Mouse (Mus musculus) heart, embryonic 16.5 days (tissue): ENCODE measurements around the gene 5330417C22Rik. TPM values are rescaled to one million over a fixed set of nuclear protein-coding genes. Genes with fewer than 3 reads are reported as not detected.
"Not testable (repeated sequence)": the region's sequence is repeated elsewhere in the genome, so short reads cannot be mapped to it uniquely, and the experiment has no call there.

Experiments
- ATAC-seq: fragments of 200-750 bp; cut with Nextera tagmentation; replicated peaks from 2 replicates; pipeline ENCODE4 v1.8.0; 2017; ENCODE audit warnings: moderate number of reproducible peaks; ENCODE audit not compliant: insufficient read depth, low FRiP score; ENCODE audit errors: extremely low read depth
- H3K27ac ChIP-seq: fragments of 300-500 bp; sonication (generic); 2 replicates; pipeline ENCODE4 v1.5.1; 2014; ENCODE audit warnings: mild to moderate bottlenecking, low read length, control low read depth, moderate library complexity
- H3K27me3 ChIP-seq: fragments of 300-500 bp; sonication (generic); 2 replicates; pipeline ENCODE4 v1.6.1; 2014; ENCODE audit warnings: low read length, mixed read lengths; ENCODE audit not compliant: control insufficient read depth, insufficient read depth
- H3K36me3 ChIP-seq: fragments of 300-500 bp; sonication (generic); 2 replicates; pipeline ENCODE4 v1.6.1; 2014; ENCODE audit not compliant: control insufficient read depth, insufficient read depth
- H3K4me1 ChIP-seq: fragments of 300-500 bp; sonication (generic); 2 replicates; pipeline ENCODE4 v1.6.1; 2014; ENCODE audit warnings: low read length, mixed read lengths; ENCODE audit not compliant: control insufficient read depth, insufficient read depth
- H3K4me2 ChIP-seq: fragments of 300-500 bp; sonication (generic); 2 replicates; pipeline ENCODE4 v1.6.1; 2014; ENCODE audit warnings: low read depth, mild to moderate bottlenecking, control low read depth, low read length
- H3K4me3 ChIP-seq: fragments of 300-500 bp; sonication (generic); 2 replicates; pipeline ENCODE4 v1.5.1; 2014; ENCODE audit warnings: mild to moderate bottlenecking, control low read depth, low read length
- H3K9ac ChIP-seq: fragments of 300-500 bp; sonication (generic); 2 replicates; pipeline ENCODE4 v1.6.1; 2014; ENCODE audit warnings: low read length, control low read depth
- H3K9me3 ChIP-seq: fragments of 300-500 bp; sonication (generic); replicated peaks from 2 replicates; pipeline ENCODE4 v1.6.1; 2016; ENCODE audit warnings: low read length; ENCODE audit not compliant: control insufficient read depth
- WGBS: fragments of 180-500 bp; shearing (Covaris S2); extraction: QIAGEN DNeasy Blood & Tissue Kit; methylation state at CpG from one replicate; pipeline ENCODE4 v1.1.7; 2014; 5-methylcytosine and 5-hydroxymethylcytosine counted together
- polyA plus RNA-seq: library from polyadenylated mRNA; unstranded; fragments of >200 nt; fragmentation: Nextera tagmentation; extraction: Ambion mirVana; gene quantifications from 2 replicates; pipeline ENCODE4 v1.2.1, GENCODE M21; 2015

The 5330417C22Rik gene
- polyA plus RNA-seq, 1 experiment from 2014 or later = 1.9 TPM

GRCm38 (mm10) chr3:108510156-108510555, 26.2 kb downstream of the 5330417C22Rik start:
- WGBS = 43% methylated on average over 1 of the region's 2 CpGs

GRCm38 (mm10) chr3:108508745-108509474, 27.4 kb downstream of the 5330417C22Rik start:
- H3K9ac ChIP-seq = no peak overlapping the region
- no peaks in the 10 kb centered on the region for H3K27me3 ChIP-seq
- 67% methylated on average over 4 of the region's 4 CpGs for WGBS
- H3K9me3 ChIP-seq = no peaks in the 10 kb centered on the region
- no peaks in the 10 kb centered on the region for H3K36me3 ChIP-seq
- 0 out of 2 replicates have a peak, but pooled peaks cover 2% of the 10 kb centered on the region for H3K4me1 ChIP-seq
- ATAC-seq = no peak
- no peak overlapping the region for H3K4me3 ChIP-seq
- H3K4me2 ChIP-seq = no peak overlapping the region
- H3K27ac ChIP-seq = no peak overlapping the region

More at GRCm38 (mm10) chr3:108510156-108510555, 26.2 kb downstream of the 5330417C22Rik start:
- 0 out of 2 replicates have a peak, but pooled peaks cover 2% of the 10 kb centered on the region for H3K4me1 ChIP-seq
- H3K4me3 ChIP-seq = no peak overlapping the region
- H3K27ac ChIP-seq = no peak overlapping the region
- H3K9ac ChIP-seq = no peak overlapping the region
- H3K27me3 ChIP-seq = no peaks in the 10 kb centered on the region
- ATAC-seq = no peak
- no peaks in the 10 kb centered on the region for H3K36me3 ChIP-seq
- H3K9me3 ChIP-seq = no peaks in the 10 kb centered on the region
- H3K4me2 ChIP-seq = no peak overlapping the region

- 69% methylated on average over 4 of the region's 4 CpGs for WGBS
- H3K4me2 ChIP-seq = no peak overlapping the region
- H3K27ac ChIP-seq = no peak overlapping the region
- no peaks in the 10 kb centered on the region for H3K9me3 ChIP-seq
- H3K4me1 ChIP-seq = no peaks in the 10 kb centered on the region
- no peak overlapping the region for H3K9ac ChIP-seq
- H3K36me3 ChIP-seq = no peaks in the 10 kb centered on the region
- ATAC-seq = no peak
- no peaks in the 10 kb centered on the region for H3K27me3 ChIP-seq
- no peak overlapping the region for H3K4me3 ChIP-seq
Measured at GRCm38 (mm10) chr3:108503908-108504307, 32.4 kb downstream of the 5330417C22Rik start.

- H3K4me2 ChIP-seq, H3K4me1 ChIP-seq, H3K36me3 ChIP-seq, ATAC-seq, H3K9ac ChIP-seq, H3K27me3 ChIP-seq, H3K4me3 ChIP-seq, H3K27ac ChIP-seq, H3K9me3 ChIP-seq: not testable (repeated sequence)
- 70% methylated on average over 3 of the region's 3 CpGs for WGBS
Measured at GRCm38 (mm10) chr3:108501411-108501810, 34.9 kb downstream of the 5330417C22Rik start.

- no peak overlapping the region for H3K9ac ChIP-seq
- WGBS = 47% methylated on average over 8 of the region's 8 CpGs
Measured at GRCm38 (mm10) chr3:108499826-108500225, 36.5 kb downstream of the 5330417C22Rik start.

GRCm38 (mm10) chr3:108497602-108498001, 38.7 kb downstream of the 5330417C22Rik start:
- H3K4me3 ChIP-seq = no peak overlapping the region
- no peak overlapping the region for H3K27ac ChIP-seq
- no peak overlapping the region for H3K4me2 ChIP-seq
- WGBS = 27% methylated on average over 9 of the region's 9 CpGs
- H3K9ac ChIP-seq = no peak overlapping the region
- no peaks in the 10 kb centered on the region for H3K27me3 ChIP-seq
- H3K9me3 ChIP-seq = no peaks in the 10 kb centered on the region
- ATAC-seq = no peak
- H3K36me3 ChIP-seq = no peaks in the 10 kb centered on the region
- H3K4me1 ChIP-seq = 0 out of 2 replicates have a peak, but pooled peaks cover 3% of the 10 kb centered on the region

More at GRCm38 (mm10) chr3:108499826-108500225, 36.5 kb downstream of the 5330417C22Rik start:
- ATAC-seq = no peak
- Histone ChIP-seq H3K36me3 (no peaks in the 10 kb centered on the region), H3K9me3 (no peaks in the 10 kb centered on the region), H3K4me1 (0 out of 2 replicates have a peak, but pooled peaks cover 3% of the 10 kb centered on the region), H3K4me3 (no peak overlapping the region), H3K27ac (no peak overlapping the region), H3K27me3 (no peaks in the 10 kb centered on the region), H3K4me2 (no peak overlapping the region)

GRCm38 (mm10) chr3:108495486-108495885, 40.9 kb downstream of the 5330417C22Rik start:
- 30% methylated on average over 4 of the region's 4 CpGs for WGBS
- no peak overlapping the region for H3K27ac ChIP-seq
- H3K4me3 ChIP-seq = no peak overlapping the region
- no peak overlapping the region for H3K9ac ChIP-seq
- no peak overlapping the region for H3K4me2 ChIP-seq
- H3K36me3 ChIP-seq = no peaks in the 10 kb centered on the region
- H3K9me3 ChIP-seq = no peaks in the 10 kb centered on the region
- ATAC-seq = no peak
- H3K27me3 ChIP-seq = no peaks in the 10 kb centered on the region
- 0 out of 2 replicates have a peak, but pooled peaks cover 3% of the 10 kb centered on the region for H3K4me1 ChIP-seq

GRCm38 (mm10) chr3:108494861-108495474, 41.4 kb downstream of the 5330417C22Rik start:
- no peak overlapping the region for H3K4me2 ChIP-seq
- H3K4me3 ChIP-seq = no peak overlapping the region
- H3K9me3 ChIP-seq = no peaks in the 10 kb centered on the region
- H3K4me1 ChIP-seq = 0 out of 2 replicates have a peak, but pooled peaks cover 3% of the 10 kb centered on the region
- ATAC-seq = no peak
- no peak overlapping the region for H3K27ac ChIP-seq
- no peaks in the 10 kb centered on the region for H3K27me3 ChIP-seq
- no peaks in the 10 kb centered on the region for H3K36me3 ChIP-seq
- 72% methylated on average over 9 of the region's 9 CpGs for WGBS
- H3K9ac ChIP-seq = no peak overlapping the region

- H3K4me3 ChIP-seq = no peak overlapping the region
- no peaks in the 10 kb centered on the region for H3K36me3 ChIP-seq
- 40% methylated on average over 3 of the region's 3 CpGs for WGBS
- H3K9ac ChIP-seq = no peak overlapping the region
- no peaks in the 10 kb centered on the region; the same call in 1 of the 2 replicates for H3K9me3 ChIP-seq
- H3K27me3 ChIP-seq = no peaks in the 10 kb centered on the region
- no peak overlapping the region for H3K27ac ChIP-seq
- no peak overlapping the region for H3K4me2 ChIP-seq
- no peak for ATAC-seq
- H3K4me1 ChIP-seq = no peaks in the 10 kb centered on the region
Measured at GRCm38 (mm10) chr3:108489968-108490367, 46.4 kb downstream of the 5330417C22Rik start.
